9 mouse cellular contexts compared by ENCODE assay signal in genomic region chr10:120938077-120938903, GRCm38 (mm10). TPM values are rescaled to one million over a fixed set of nuclear protein-coding genes. Genes with fewer than 3 reads are reported as not detected.
DNase-seq lines count a peak whose midpoint lies in the region; ATAC-seq lines count a peak whose summit lies in the region.
"Had no signal": no experiment of that assay in that cellular context is flagged by ENCODE, and none has a peak within 500 bp of the region (broad histone marks: within the 10 kb centered on the region; RNA-seq: fewer than 3 reads in every experiment).

No protein-coding gene starts in this region.

- H3K4me2 ChIP-seq in kidney, embryonic 15.5 days = no peak overlapping the region
- peak overlapping the region; percentile 49 for H3K4me2 ChIP-seq in heart, embryonic 13.5 days

- no peaks in the 10 kb centered on the region for H3K9me3 ChIP-seq in kidney, embryonic 15.5 days (replicated peaks)
- no peaks in the 10 kb centered on the region for H3K9me3 ChIP-seq in heart, embryonic 13.5 days
- H3K9me3 ChIP-seq: megakaryocyte, embryonic 14.5 days had no signal

- no peaks in the 10 kb centered on the region for H3K36me3 ChIP-seq in kidney, embryonic 15.5 days
- no peaks in the 10 kb centered on the region; the same call in 1 of the 2 replicates for H3K36me3 ChIP-seq in heart, embryonic 13.5 days

- H3K27me3 ChIP-seq in kidney, embryonic 15.5 days = no peaks in the 10 kb centered on the region
- no peaks in the 10 kb centered on the region for H3K27me3 ChIP-seq in heart, embryonic 13.5 days (replicated peaks)
- H3K27me3 ChIP-seq: megakaryocyte, embryonic 14.5 days had no signal

- peak; percentile 11 to 51 for DNase-seq in kidney, adult 8-10 months
- DNase-seq in T-cell, adult 2 months (ENCODE audit: low spot score) = peak; percentile 15
- peak; percentile 55 to 66 for DNase-seq in cerebellum, postnatal 36 days
- DNase-seq in layer of hippocampus, adult 18-20 months (ENCODE audit: low spot score in 2 of 2) = peak; percentile 35 to 83
- peak; percentile 72 for DNase-seq in lung, postnatal 10 days
- DNase-seq in telencephalon, adult 2 months (ENCODE audit: low read depth, low spot score) = peak; percentile 42

- no peak overlapping the region for H3K27ac ChIP-seq in kidney, embryonic 15.5 days
- H3K27ac ChIP-seq in heart, embryonic 13.5 days (replicated peaks) = no peak overlapping the region

- no peaks in the 10 kb centered on the region for H3K4me1 ChIP-seq in kidney, embryonic 15.5 days
- H3K4me1 ChIP-seq in heart, embryonic 13.5 days = peaks cover 7% of the 10 kb centered on the region; the same call in 1 of the 2 replicates

- 53% methylated on average over 19 of the region's 19 CpGs for WGBS in kidney, embryonic 15.5 days
- 34% methylated on average over 19 of the region's 19 CpGs for WGBS in heart, embryonic 13.5 days

- H3K9ac ChIP-seq in kidney, embryonic 15.5 days = no peak overlapping the region
- H3K9ac ChIP-seq in heart, embryonic 13.5 days = no peak overlapping the region; the same call in 1 of the 2 replicates

- no peak for ATAC-seq in kidney, embryonic 15.5 days (replicated peaks; ENCODE audit: low FRiP score)
- no peak for ATAC-seq in heart, embryonic 13.5 days (ENCODE audit: extremely low read depth, insufficient number of reproducible peaks, low FRiP score, low TSS enrichment)

- H3K4me3 ChIP-seq in kidney, embryonic 15.5 days (replicated peaks) = no peak overlapping the region
- no peak overlapping the region for H3K4me3 ChIP-seq in heart, embryonic 13.5 days
- H3K4me3 ChIP-seq: megakaryocyte, embryonic 14.5 days had no signal

RNA-seq across cellular contexts. Expression of gene Msrb3, which starts 39.4 kb away (rescaled TPM):
- polyA plus RNA-seq in kidney, embryonic 15.5 days (2015; fragmentation: Nextera tagmentation; extraction: Ambion mirVana) = 8.5 and 10.3 TPM in 2 replicates
- polyA plus RNA-seq in heart, embryonic 13.5 days (2015; fragmentation: Nextera tagmentation; extraction: Ambion mirVana) = 20.6 and 24.8 TPM in 2 replicates
- total RNA-seq in layer of hippocampus, adult 18-20 months (2021) = 1 to 10 TPM; 4.1 to 4.2 TPM

RNA-seq across cellular contexts. Expression of gene Lemd3, which starts 40.8 kb away (rescaled TPM):
- 2.8 and 3.1 TPM in 2 replicates for polyA plus RNA-seq in kidney, embryonic 15.5 days (2015; fragmentation: Nextera tagmentation; extraction: Ambion mirVana)
- 2.0 and 2.3 TPM in 2 replicates for polyA plus RNA-seq in heart, embryonic 13.5 days (2015; fragmentation: Nextera tagmentation; extraction: Ambion mirVana)
- 10 to 100 TPM; 33.8 to 37.0 TPM for total RNA-seq in layer of hippocampus, adult 18-20 months (2021)

Comparison
In these comparisons a context has a peak if more than half of its experiments do, and no peak if none do; other contexts are left out.
1. DNase-seq: peak in every context shown above with its lines; median percentile 72 in lung, postnatal 10 days; 60 in cerebellum, postnatal 36 days; 59 in layer of hippocampus, adult 18-20 months; 42 in telencephalon, adult 2 months; 31 in kidney, adult 8-10 months; 15 in T-cell, adult 2 months.